Mouse (Mus musculus): ENCODE results near the gene Nrarp.

The Nrarp gene

DNA sequence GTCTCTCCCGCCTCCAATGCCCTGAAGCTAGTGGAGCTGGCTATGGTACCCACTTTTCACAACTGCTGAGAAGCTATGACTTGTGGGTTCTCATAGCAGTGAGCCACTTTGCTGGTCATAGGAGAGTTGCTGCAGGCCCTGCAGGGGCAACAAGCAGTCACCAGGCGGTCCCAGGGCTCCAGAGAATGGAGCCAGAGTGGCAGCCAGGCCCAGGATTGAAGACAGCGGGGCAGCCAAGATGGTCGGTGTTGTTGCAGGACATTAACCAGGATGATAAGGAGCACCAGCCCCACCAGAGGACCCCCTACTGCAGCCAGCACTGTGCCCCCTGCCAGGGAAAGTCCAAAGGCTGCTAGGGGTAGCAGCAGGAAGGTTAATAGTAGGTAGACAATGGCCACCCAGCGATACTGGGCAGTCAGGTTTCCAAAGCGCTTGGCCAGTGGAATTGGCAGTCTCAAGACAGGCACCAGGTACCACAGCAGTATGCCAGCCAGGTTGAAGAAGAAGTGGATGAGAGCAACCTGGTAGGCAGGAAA is 48.5 kb downstream of the Nrarp start:
- no peak for DNase-seq (ENCODE audit: low spot score in 2 of 2)

GRCm38 (mm10) chr2:25229582-25229981 is 49.0 kb downstream of the Nrarp start:
- DNase-seq (ENCODE audit: low spot score in 2 of 2), result no peak

- no peak for DNase-seq (ENCODE audit: low spot score in 2 of 2)
These were observed 50.0 kb downstream of the Nrarp start for GRCm38 (mm10) chr2:25230581-25230980.

- DNase-seq (ENCODE audit: low spot score in 2 of 2), result no peak
These were observed 50.5 kb downstream of the Nrarp start for GRCm38 (mm10) chr2:25231038-25231437.

Data from urinary bladder, postnatal 36 days (tissue).